Mouse (Mus musculus): ENCODE results near the gene Acsf3. TPM values are rescaled to one million over a fixed set of nuclear protein-coding genes. Genes with fewer than 3 reads are reported as not detected.

The Acsf3 gene
- total RNA-seq, 2 experiments from 2014 or later: 5.0 to 12.0 TPM

DNA sequence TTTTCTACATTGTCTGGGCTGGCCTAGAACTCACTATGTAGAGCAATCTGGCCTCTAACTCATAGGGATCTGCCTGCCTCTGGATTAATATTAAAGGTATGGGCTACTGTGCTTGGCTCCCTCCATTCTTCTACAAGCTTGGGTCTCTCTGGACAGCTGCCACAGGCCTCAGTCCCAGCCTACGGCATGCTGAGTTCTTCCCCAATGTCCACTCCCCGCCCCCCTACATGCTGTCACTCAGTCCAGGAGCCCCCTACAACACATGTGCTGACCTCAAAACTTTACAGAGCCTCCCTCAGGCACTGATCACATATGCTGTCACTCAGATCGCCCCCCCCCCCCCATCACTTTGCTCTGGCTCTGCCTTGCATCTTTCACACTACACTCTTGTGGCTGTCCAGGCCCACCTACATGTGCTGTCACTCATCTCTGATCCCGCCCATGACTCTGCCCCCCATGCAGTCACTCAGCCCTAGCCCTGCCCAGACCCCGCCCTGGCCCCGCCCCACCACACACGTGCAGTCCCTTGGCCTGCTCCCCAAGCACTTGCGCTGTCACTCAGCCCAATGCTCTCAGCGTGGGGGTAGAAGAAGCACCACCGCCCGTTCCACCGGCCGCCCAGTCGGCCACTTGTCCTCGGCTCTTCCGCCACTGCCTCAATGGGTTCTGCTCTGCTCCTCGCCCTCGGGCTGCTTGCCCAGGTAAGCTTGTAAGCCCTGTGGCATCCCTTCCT is 72.7 kb downstream of the Acsf3 start, which contains the start of gene Cdh15:
Gene Cdh15, plus strand, starts transcription at position 138 of the 733 bp plus-strand sequence.
- ATAC-seq (replicated peaks; ENCODE audit: poor library complexity, severe bottlenecking): peak; percentile 89

GRCm38 (mm10) chr8:122849152-122849910 is 74.0 kb downstream of the Acsf3 start:
- no peak for ATAC-seq (replicated peaks; ENCODE audit: poor library complexity, severe bottlenecking)

DNA sequence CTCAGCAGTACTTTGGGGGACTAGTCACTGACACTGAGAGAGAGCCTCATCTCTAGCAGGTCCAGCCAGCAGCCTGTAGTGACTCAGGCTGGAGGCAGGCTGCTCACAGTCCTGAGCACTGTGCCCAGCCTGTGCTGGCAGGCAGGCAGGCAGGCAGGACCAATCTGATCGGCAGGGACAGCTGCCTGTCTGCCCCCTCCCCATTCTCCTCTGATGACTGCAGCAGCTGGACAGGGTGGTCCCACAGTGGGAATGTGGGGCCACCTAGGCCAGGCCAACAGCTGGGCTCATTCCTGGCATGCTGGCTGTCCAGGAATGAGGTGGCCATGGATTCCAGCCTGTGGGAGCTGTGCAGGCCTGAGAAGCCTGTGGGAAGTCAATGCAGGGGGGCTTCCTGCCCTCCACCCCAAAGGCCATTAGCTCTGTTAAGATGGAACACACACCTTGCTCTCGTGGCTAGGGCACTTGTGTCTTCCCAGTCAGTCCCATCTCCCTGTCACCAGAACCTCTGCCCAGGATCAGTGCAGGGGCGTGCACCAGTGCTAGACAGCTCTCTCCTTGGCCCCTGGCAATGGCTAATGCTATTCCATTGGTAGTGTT is 75.5 kb downstream of the Acsf3 start:
- ATAC-seq (replicated peaks; ENCODE audit: poor library complexity, severe bottlenecking): no peak

- ATAC-seq (replicated peaks; ENCODE audit: poor library complexity, severe bottlenecking): no peak
Measured at GRCm38 (mm10) chr8:122851692-122852545, 76.6 kb downstream of the Acsf3 start.

DNA sequence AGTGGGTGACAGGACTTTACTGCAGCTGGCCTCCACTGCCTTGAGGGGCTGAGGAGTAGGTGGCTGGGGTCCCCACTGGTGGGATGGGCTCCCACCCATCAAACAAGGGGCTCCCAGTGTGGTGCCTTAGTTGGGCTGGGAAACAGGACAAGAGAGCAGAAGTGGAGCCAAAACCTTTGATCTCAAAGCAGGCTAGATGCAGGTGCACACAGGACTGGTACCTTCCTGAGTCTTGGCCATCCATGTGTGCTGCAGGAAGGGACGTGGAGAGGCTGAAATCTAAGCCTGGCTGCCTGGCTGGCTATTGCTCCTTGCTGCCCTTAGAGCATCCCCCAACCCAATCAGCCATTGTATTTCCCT is 77.2 kb downstream of the Acsf3 start:
- ATAC-seq (replicated peaks; ENCODE audit: poor library complexity, severe bottlenecking): no peak

- ATAC-seq (replicated peaks; ENCODE audit: poor library complexity, severe bottlenecking): no peak
Measured at GRCm38 (mm10) chr8:122853340-122853771, 78.1 kb downstream of the Acsf3 start.

DNA sequence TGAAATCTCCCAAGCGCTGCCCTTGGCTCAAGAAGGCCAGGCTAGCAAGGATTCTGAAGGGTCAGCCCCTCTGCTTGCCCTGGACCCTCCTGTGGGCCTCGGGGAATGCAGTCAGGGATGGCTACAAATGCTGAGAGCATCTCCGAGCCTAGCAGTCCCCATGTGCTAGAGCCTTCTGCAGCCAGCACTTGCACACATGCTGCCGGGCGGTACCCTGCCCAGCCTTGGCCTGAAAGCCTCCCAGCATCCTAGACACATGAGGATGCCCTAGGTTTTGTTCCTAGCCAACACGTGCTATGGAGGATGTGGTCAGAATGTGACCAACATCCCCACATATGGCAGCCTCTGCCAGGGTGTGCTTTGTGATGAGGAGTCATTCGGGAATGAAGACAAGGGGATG is 79.1 kb downstream of the Acsf3 start:
- no peak for ATAC-seq (replicated peaks; ENCODE audit: poor library complexity, severe bottlenecking)

- no peak for ATAC-seq (replicated peaks; ENCODE audit: poor library complexity, severe bottlenecking)
Measured at GRCm38 (mm10) chr8:122855123-122855522, 79.8 kb downstream of the Acsf3 start.

DNA sequence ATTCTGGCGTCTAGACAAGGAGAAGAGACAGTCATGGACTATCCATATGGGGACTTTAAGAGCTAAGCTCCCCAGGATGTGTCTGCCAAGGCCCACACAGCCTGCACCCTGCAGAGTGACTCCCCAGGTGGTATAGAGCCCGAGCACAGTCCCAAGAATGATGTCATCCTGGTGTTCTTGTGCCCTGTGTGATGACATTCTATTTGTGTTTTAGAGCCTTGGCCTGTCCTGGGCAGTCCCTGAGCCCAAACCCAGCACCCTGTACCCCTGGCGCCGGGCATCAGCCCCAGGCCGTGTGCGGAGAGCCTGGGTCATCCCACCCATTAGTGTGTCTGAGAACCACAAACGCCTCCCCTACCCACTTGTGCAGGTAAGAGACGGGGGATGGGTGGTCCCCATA is 81.0 kb downstream of the Acsf3 start:
- ATAC-seq (replicated peaks; ENCODE audit: poor library complexity, severe bottlenecking): no peak

- no peak for ATAC-seq (replicated peaks; ENCODE audit: poor library complexity, severe bottlenecking)
Measured at GRCm38 (mm10) chr8:122859843-122860242, 84.6 kb downstream of the Acsf3 start.

- no peak for ATAC-seq (replicated peaks; ENCODE audit: poor library complexity, severe bottlenecking)
Measured at GRCm38 (mm10) chr8:122864719-122865129, 89.4 kb downstream of the Acsf3 start.

DNA sequence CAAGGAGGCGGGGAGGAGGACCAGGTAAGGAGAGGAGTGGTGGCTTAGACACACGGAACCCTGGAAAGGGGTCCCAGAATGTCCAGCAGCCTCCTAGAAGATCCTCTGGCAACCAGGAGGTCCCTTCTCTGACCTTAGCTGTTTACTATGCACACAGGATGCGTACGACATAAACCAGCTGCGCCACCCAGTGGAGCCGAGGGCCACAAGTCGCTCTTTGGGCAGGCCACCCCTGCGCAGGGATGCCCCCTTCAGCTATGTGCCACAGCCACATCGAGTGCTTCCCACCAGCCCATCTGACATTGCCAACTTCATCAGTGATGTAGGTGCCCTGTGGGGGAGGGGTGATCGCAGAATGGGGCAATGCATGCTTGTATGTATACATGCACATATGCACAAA is 90.2 kb downstream of the Acsf3 start:
- no peak for ATAC-seq (replicated peaks; ENCODE audit: poor library complexity, severe bottlenecking)

- ATAC-seq (replicated peaks; ENCODE audit: poor library complexity, severe bottlenecking): no peak
Measured at GRCm38 (mm10) chr8:122866231-122866630, 90.9 kb downstream of the Acsf3 start.

Other genes starting within 250 kb of the Acsf3 start
- gene Piezo1, start 224.2 kb upstream of the Acsf3 start, total RNA-seq (2014; fragmentation: Nextera tagmentation): 19.4 and 67.1 TPM in 2 replicates
- 15.8 and 22.4 TPM in 2 replicates for gene Piezo1, start 224.2 kb upstream of the Acsf3 start, total RNA-seq (2017)
- gene Cdt1, start 207.5 kb upstream of the Acsf3 start, total RNA-seq (2014; fragmentation: Nextera tagmentation): 76.0 and 153 TPM in 2 replicates
- gene Cdt1, start 207.5 kb upstream of the Acsf3 start, total RNA-seq (2017): 38.6 and 38.8 TPM in 2 replicates
- gene Aprt, start 198.6 kb upstream of the Acsf3 start, total RNA-seq (2014; fragmentation: Nextera tagmentation): 276 and 290 TPM in 2 replicates
- 139 and 228 TPM in 2 replicates for gene Aprt, start 198.6 kb upstream of the Acsf3 start, total RNA-seq (2017)
- 39.0 and 46.3 TPM in 2 replicates for gene Galns, start 164.0 kb upstream of the Acsf3 start, total RNA-seq (2014; fragmentation: Nextera tagmentation)
- gene Galns, start 164.0 kb upstream of the Acsf3 start, total RNA-seq (2017): 36.1 and 46.6 TPM in 2 replicates
- 41.0 and 55.7 TPM in 2 replicates for gene Trappc2l, start 163.8 kb upstream of the Acsf3 start, total RNA-seq (2014; fragmentation: Nextera tagmentation)
- gene Trappc2l, start 163.8 kb upstream of the Acsf3 start, total RNA-seq (2017): 16.1 and 21.7 TPM in 2 replicates
- not detected in 2 replicates for gene Pabpn1l, start 152.7 kb upstream of the Acsf3 start, total RNA-seq (2014; fragmentation: Nextera tagmentation)
- not detected in 2 replicates for gene Pabpn1l, start 152.7 kb upstream of the Acsf3 start, total RNA-seq (2017)
- 35.4 and 37.7 TPM in 2 replicates for gene Cbfa2t3, start 76.4 kb upstream of the Acsf3 start, total RNA-seq (2014; fragmentation: Nextera tagmentation)
- 8.3 and 16.0 TPM in 2 replicates for gene Cbfa2t3, start 76.4 kb upstream of the Acsf3 start, total RNA-seq (2017)
- gene Cdh15, start 72.5 kb downstream of the Acsf3 start, total RNA-seq (2014; fragmentation: Nextera tagmentation): not detected in 2 replicates
- gene Cdh15, start 72.5 kb downstream of the Acsf3 start, total RNA-seq (2017): not detected in 2 replicates

Measured in granulocyte monocyte progenitor cell, adult 5-6 weeks (primary cell).